Mouse (Mus musculus): ENCODE results near the gene Txnip. TPM values are rescaled to one million over a fixed set of nuclear protein-coding genes. Genes with fewer than 3 reads are reported as not detected.

Txnip gene
- polyA plus RNA-seq, 1 experiment: 22.7 TPM

GRCm38 (mm10) chr3:96606618-96607017 is 48.9 kb downstream of the Txnip start:
- Histone ChIP-seq H3K36me3 (replicated peaks; ENCODE audit: low read length) (no peaks in the 10 kb centered on the region), H3K9me3 (no peaks in the 10 kb centered on the region), H3K4me1 (peaks cover 20% of the 10 kb centered on the region), H3K27me3 (replicated peaks) (peaks cover 23% of the 10 kb centered on the region), H3K4me3 (replicated peaks) (no peak overlapping the region)
- TF ChIP-seq FLI1 (IDR thresholded peaks at IDR 0.05; ENCODE audit: low read length): no peak

Other genes starting within 250 kb of the Txnip start
- not detected in 2 replicates for gene BC107364, start 105.7 kb upstream of the Txnip start, polyA plus RNA-seq (2012; ENCODE audit: insufficient read depth, low replicate concordance)
- 21.2 and 30.0 TPM in 2 replicates for gene Hfe2, start 32.8 kb upstream of the Txnip start, polyA plus RNA-seq (2012; ENCODE audit: insufficient read depth, low replicate concordance)
- gene Gm16253, start 19.0 kb downstream of the Txnip start, polyA plus RNA-seq (2012; ENCODE audit: insufficient read depth, low replicate concordance): 0.51 TPM in 1 of 2 replicates, not detected in the other
- 4.6 and 15.4 TPM in 2 replicates for gene Polr3gl, start 36.2 kb downstream of the Txnip start, polyA plus RNA-seq (2012; ENCODE audit: insufficient read depth, low replicate concordance)
- not detected in 2 replicates for gene Ankrd34a, start 38.7 kb downstream of the Txnip start, polyA plus RNA-seq (2012; ENCODE audit: insufficient read depth, low replicate concordance)
- gene Lix1l, start 43.2 kb downstream of the Txnip start, polyA plus RNA-seq (2012; ENCODE audit: insufficient read depth, low replicate concordance): 1.2 TPM in 1 of 2 replicates, not detected in the other
- gene Rbm8a, start 72.0 kb downstream of the Txnip start, polyA plus RNA-seq (2012; ENCODE audit: insufficient read depth, low replicate concordance): 14.0 and 112 TPM in 2 replicates
- 2.2 TPM in 1 of 2 replicates, not detected in the other for gene Pex11b, start 77.4 kb downstream of the Txnip start, polyA plus RNA-seq (2012; ENCODE audit: insufficient read depth, low replicate concordance)
- gene Gm42957, start 77.5 kb downstream of the Txnip start, polyA plus RNA-seq (2012; ENCODE audit: insufficient read depth, low replicate concordance): not detected in 2 replicates
- 0.01 TPM in 1 of 2 replicates, not detected in the other for gene Itga10, start 87.6 kb downstream of the Txnip start, polyA plus RNA-seq (2012; ENCODE audit: insufficient read depth, low replicate concordance)
- 9.5 and 30.5 TPM in 2 replicates for gene Ankrd35, start 112.2 kb downstream of the Txnip start, polyA plus RNA-seq (2012; ENCODE audit: insufficient read depth, low replicate concordance)
- gene Pias3, start 138.4 kb downstream of the Txnip start, polyA plus RNA-seq (2012; ENCODE audit: insufficient read depth, low replicate concordance): 30.6 and 32.8 TPM in 2 replicates
- 0.17 TPM in 1 of 2 replicates, not detected in the other for gene Nudt17, start 150.6 kb downstream of the Txnip start, polyA plus RNA-seq (2012; ENCODE audit: insufficient read depth, low replicate concordance)
- 0.70 and 5.0 TPM in 2 replicates for gene Polr3c, start 169.7 kb downstream of the Txnip start, polyA plus RNA-seq (2012; ENCODE audit: insufficient read depth, low replicate concordance)
- 2.5 and 19.1 TPM in 2 replicates for gene Rnf115, start 169.7 kb downstream of the Txnip start, polyA plus RNA-seq (2012; ENCODE audit: insufficient read depth, low replicate concordance)

All from megakaryocyte, embryonic 14.5 days (primary cell).